Mouse (Mus musculus) neural tube, embryonic 15.5 days (tissue): Measurements from ENCODE around the gene Gm21897. TPM values are rescaled to one million over a fixed set of nuclear protein-coding genes. Genes with fewer than 3 reads are reported as not detected.
A peak's percentile ranks its signal among the peaks of the same experiment; 100 is the strongest.
"Not testable (repeated sequence)": the region's sequence is repeated elsewhere in the genome, so short reads cannot be mapped to it uniquely, and the experiment has no call there.

Experiments used
- ATAC-seq: fragments of 200-750 bp; cut with Nextera tagmentation; 2 replicates; pipeline ENCODE4 v1.8.0; 2017; ENCODE audit warnings: mild to moderate bottlenecking, moderate TSS enrichment, moderate library complexity; ENCODE audit not compliant: low FRiP score
- H3K27ac ChIP-seq: fragments of 300-500 bp; sonication (generic); replicated peaks from 2 replicates; pipeline ENCODE4 v1.5.1; 2015; ENCODE audit warnings: mild to moderate bottlenecking, inconsistent platforms
- H3K27me3 ChIP-seq: fragments of 300-500 bp; sonication (generic); replicated peaks from 2 replicates; pipeline ENCODE4 v1.6.1; 2015; ENCODE audit warnings: inconsistent platforms
- H3K36me3 ChIP-seq: fragments of 300-500 bp; sonication (generic); 2 replicates; pipeline ENCODE4 v1.6.1; 2015; ENCODE audit warnings: inconsistent platforms
- H3K4me1 ChIP-seq: fragments of 300-500 bp; sonication (generic); 2 replicates; pipeline ENCODE4 v1.6.1; 2015; ENCODE audit warnings: inconsistent platforms
- H3K4me2 ChIP-seq: fragments of 300-500 bp; sonication (generic); 2 replicates; pipeline ENCODE4 v1.6.1; 2015; ENCODE audit warnings: inconsistent platforms, mild to moderate bottlenecking, moderate library complexity
- H3K4me3 ChIP-seq: fragments of 300-500 bp; sonication (generic); replicated peaks from 2 replicates; pipeline ENCODE4 v1.5.1; 2015; ENCODE audit warnings: mild to moderate bottlenecking, inconsistent platforms
- H3K9ac ChIP-seq: fragments of 300-500 bp; sonication (generic); replicated peaks from 2 replicates; pipeline ENCODE4 v1.6.1; 2015; ENCODE audit warnings: mild to moderate bottlenecking, inconsistent platforms
- H3K9me3 ChIP-seq: fragments of 300-500 bp; sonication (generic); replicated peaks from 2 replicates; pipeline ENCODE4 v1.6.1; 2016; ENCODE audit warnings: inconsistent platforms
- WGBS: fragments of 180-500 bp; shearing (Covaris S2); methylation state at CpG from one replicate; pipeline ENCODE4 v1.1.7; 2015; ENCODE audit warnings: mixed read lengths; 5-methylcytosine and 5-hydroxymethylcytosine counted together
- polyA plus RNA-seq: library from polyadenylated mRNA; unstranded; fragments of >200 nt; fragmentation: Nextera tagmentation; extraction: Ambion mirVana; gene quantifications from 2 replicates; pipeline ENCODE4 v1.2.1, GENCODE M21; 2015

Gene Gm21897
- polyA plus RNA-seq, result not detected in 2 replicates

- not testable (repeated sequence) for H3K4me3 ChIP-seq, H3K27ac ChIP-seq, H3K9me3 ChIP-seq, ATAC-seq, H3K4me2 ChIP-seq, H3K4me1 ChIP-seq, H3K9ac ChIP-seq, H3K27me3 ChIP-seq, H3K36me3 ChIP-seq
- WGBS, result no CpG with 5 or more reads among the region's 4 CpGs
These were observed at the start of gene Gm21897 for GRCm38 (mm10) chr16:15317158-15317557. Gene Gm21897, plus strand, starts transcription at chr16:15317458.

GRCm38 (mm10) chr16:15272291-15272690 is 45.0 kb upstream of the Gm21897 start:
- H3K9ac ChIP-seq, result no peak overlapping the region
- no peaks in the 10 kb centered on the region; the same call in 1 of the 2 replicates for H3K9me3 ChIP-seq
- no peak overlapping the region for H3K4me3 ChIP-seq
- no peaks in the 10 kb centered on the region for H3K36me3 ChIP-seq
- 78% methylated on average over 1 of the region's 1 CpGs for WGBS
- H3K27ac ChIP-seq, result no peak overlapping the region
- no peaks in the 10 kb centered on the region for H3K4me1 ChIP-seq
- no peak overlapping the region for H3K4me2 ChIP-seq
- H3K27me3 ChIP-seq, result no peaks in the 10 kb centered on the region
- no peak for ATAC-seq

- Histone ChIP-seq H3K27me3 (no peaks in the 10 kb centered on the region), H3K27ac (no peak overlapping the region), H3K36me3 (no peaks in the 10 kb centered on the region), H3K9me3 (no peaks in the 10 kb centered on the region), H3K9ac (no peak overlapping the region), H3K4me3 (no peak overlapping the region), H3K4me1 (no peaks in the 10 kb centered on the region), H3K4me2 (no peak overlapping the region)
- no peak for ATAC-seq
These were observed 39.8 kb upstream of the Gm21897 start for GRCm38 (mm10) chr16:15277461-15277860.

GRCm38 (mm10) chr16:15293041-15293440 is 24.2 kb upstream of the Gm21897 start:
- no peaks in the 10 kb centered on the region for H3K27me3 ChIP-seq
- no peak overlapping the region for H3K4me2 ChIP-seq
- 68% methylated on average over 3 of the region's 3 CpGs for WGBS
- no peak overlapping the region for H3K27ac ChIP-seq
- H3K9ac ChIP-seq, result no peak overlapping the region
- H3K9me3 ChIP-seq, result no peaks in the 10 kb centered on the region
- no peaks in the 10 kb centered on the region for H3K36me3 ChIP-seq
- no peak for ATAC-seq
- no peaks in the 10 kb centered on the region for H3K4me1 ChIP-seq
- no peak overlapping the region for H3K4me3 ChIP-seq

GRCm38 (mm10) chr16:15294289-15294688 is 23.0 kb upstream of the Gm21897 start:
- Histone ChIP-seq H3K9me3 (no peaks in the 10 kb centered on the region), H3K27me3 (no peaks in the 10 kb centered on the region), H3K9ac (no peak overlapping the region), H3K4me1 (no peaks in the 10 kb centered on the region), H3K27ac (no peak overlapping the region), H3K4me3 (no peak overlapping the region), H3K4me2 (no peak overlapping the region), H3K36me3 (no peaks in the 10 kb centered on the region)
- WGBS, result 74% methylated on average over 1 of the region's 1 CpGs
- ATAC-seq, result no peak

- Histone ChIP-seq H3K4me3 (no peak overlapping the region), H3K4me2 (no peak overlapping the region), H3K27ac (no peak overlapping the region), H3K27me3 (no peaks in the 10 kb centered on the region), H3K36me3 (no peaks in the 10 kb centered on the region), H3K9ac (no peak overlapping the region), H3K4me1 (no peaks in the 10 kb centered on the region), H3K9me3 (no peaks in the 10 kb centered on the region)
- ATAC-seq, result peak; percentile 66; the same call in 1 of the 2 replicates
- WGBS, result 45% methylated on average over 8 of the region's 8 CpGs
These were observed 22.2 kb upstream of the Gm21897 start for GRCm38 (mm10) chr16:15294911-15295659.

- Histone ChIP-seq H3K9me3 (no peaks in the 10 kb centered on the region), H3K4me3 (no peak overlapping the region), H3K36me3 (no peaks in the 10 kb centered on the region), H3K9ac (no peak overlapping the region), H3K4me2 (no peak overlapping the region), H3K27ac (no peak overlapping the region), H3K4me1 (no peaks in the 10 kb centered on the region), H3K27me3 (no peaks in the 10 kb centered on the region)
- no peak for ATAC-seq
These were observed 17.3 kb downstream of the Gm21897 start for GRCm38 (mm10) chr16:15334526-15334925.

- ATAC-seq, result no peak
- H3K27ac ChIP-seq, result no peak overlapping the region
- H3K9ac ChIP-seq, result no peak overlapping the region
- H3K9me3 ChIP-seq, result no peaks in the 10 kb centered on the region
- no peak overlapping the region for H3K4me2 ChIP-seq
- H3K4me1 ChIP-seq, result no peaks in the 10 kb centered on the region
- no peaks in the 10 kb centered on the region for H3K27me3 ChIP-seq
- no peaks in the 10 kb centered on the region for H3K36me3 ChIP-seq
- no peak overlapping the region for H3K4me3 ChIP-seq
- WGBS, result 81% methylated on average over 4 of the region's 4 CpGs
These were observed 21.8 kb downstream of the Gm21897 start for GRCm38 (mm10) chr16:15339051-15339450.

- no peak overlapping the region for H3K9ac ChIP-seq
- no peak overlapping the region for H3K4me2 ChIP-seq
- no peaks in the 10 kb centered on the region for H3K36me3 ChIP-seq
- H3K4me3 ChIP-seq, result no peak overlapping the region
- 71% methylated on average over 1 of the region's 1 CpGs for WGBS
- no peak for ATAC-seq
- H3K9me3 ChIP-seq, result no peaks in the 10 kb centered on the region
- H3K27ac ChIP-seq, result no peak overlapping the region
- H3K27me3 ChIP-seq, result no peaks in the 10 kb centered on the region
- H3K4me1 ChIP-seq, result no peaks in the 10 kb centered on the region
These were observed 28.8 kb downstream of the Gm21897 start for GRCm38 (mm10) chr16:15346045-15346444.

GRCm38 (mm10) chr16:15349381-15349780 is 32.1 kb downstream of the Gm21897 start:
- H3K4me3 ChIP-seq, result no peak overlapping the region
- ATAC-seq, result no peak
- WGBS, result 90% methylated on average over 2 of the region's 2 CpGs

GRCm38 (mm10) chr16:15351301-15351700 is 34.0 kb downstream of the Gm21897 start:
- no peaks in the 10 kb centered on the region for H3K4me1 ChIP-seq
- ATAC-seq, result no peak
- no peak overlapping the region for H3K4me3 ChIP-seq
- H3K9ac ChIP-seq, result no peak overlapping the region
- no peaks in the 10 kb centered on the region for H3K27me3 ChIP-seq
- no peak overlapping the region for H3K27ac ChIP-seq
- WGBS, result 71% methylated on average over 1 of the region's 1 CpGs
- H3K36me3 ChIP-seq, result no peaks in the 10 kb centered on the region
- H3K4me2 ChIP-seq, result no peak overlapping the region
- no peaks in the 10 kb centered on the region for H3K9me3 ChIP-seq

More at GRCm38 (mm10) chr16:15349381-15349780, 32.1 kb downstream of the Gm21897 start:
- no peaks in the 10 kb centered on the region for H3K27me3 ChIP-seq
- H3K36me3 ChIP-seq, result no peaks in the 10 kb centered on the region
- H3K9me3 ChIP-seq, result no peaks in the 10 kb centered on the region
- no peak overlapping the region for H3K27ac ChIP-seq
- H3K4me1 ChIP-seq, result no peaks in the 10 kb centered on the region
- H3K9ac ChIP-seq, result no peak overlapping the region
- H3K4me2 ChIP-seq, result no peak overlapping the region

GRCm38 (mm10) chr16:15352320-15352719 is 35.1 kb downstream of the Gm21897 start:
- 59% methylated on average over 2 of the region's 2 CpGs for WGBS

More at GRCm38 (mm10) chr16:15352320-15352719, 35.1 kb downstream of the Gm21897 start:
- no peaks in the 10 kb centered on the region for H3K27me3 ChIP-seq
- no peak overlapping the region for H3K4me3 ChIP-seq
- H3K36me3 ChIP-seq, result no peaks in the 10 kb centered on the region
- no peaks in the 10 kb centered on the region for H3K9me3 ChIP-seq
- no peak overlapping the region for H3K4me2 ChIP-seq
- no peak for ATAC-seq
- no peaks in the 10 kb centered on the region for H3K4me1 ChIP-seq
- H3K27ac ChIP-seq, result no peak overlapping the region
- H3K9ac ChIP-seq, result no peak overlapping the region
